Comparison of ENCODE assay signal across 9 mouse cellular contexts in genomic region chr5:72580088-72580969, GRCm38 (mm10). TPM values are rescaled to one million over a fixed set of nuclear protein-coding genes. Genes with fewer than 3 reads are reported as not detected.
DNase-seq lines count a peak whose midpoint lies in the region; ATAC-seq and TF ChIP-seq lines count a peak whose summit lies in the region.
"Not testable (repeated sequence)": the region's sequence is repeated elsewhere in the genome, so short reads cannot be mapped to it uniquely, and the experiment has no call there.
"Had no signal": no experiment of that assay in that cellular context is flagged by ENCODE, and none has a peak within 500 bp of the region (broad histone marks: within the 10 kb centered on the region; RNA-seq: fewer than 3 reads in every experiment).

No protein-coding gene starts in this region.

- not testable (repeated sequence) for H3K36me3 ChIP-seq in forebrain, postnatal 0 days (ENCODE audit: insufficient read depth); hindbrain, embryonic 16.5 days (ENCODE audit: control insufficient read depth, insufficient read depth, low read length); limb, embryonic 11.5 days (ENCODE audit: control insufficient read depth, insufficient read depth, low read length)

- not testable (repeated sequence) for H3K27me3 ChIP-seq in forebrain, postnatal 0 days (ENCODE audit: insufficient read depth, low read length); hindbrain, embryonic 16.5 days (replicated peaks; ENCODE audit: control insufficient read depth, insufficient read depth, low read length); limb, embryonic 11.5 days (ENCODE audit: control insufficient read depth, insufficient read depth, low read length)

- H3K4me1 ChIP-seq in forebrain, postnatal 0 days (ENCODE audit: insufficient read depth); hindbrain, embryonic 16.5 days (ENCODE audit: control insufficient read depth, insufficient read depth, low read depth, low read length); limb, embryonic 11.5 days (ENCODE audit: control insufficient read depth, insufficient read depth, low read length); olfactory bulb, adult 2 months (ENCODE audit: control insufficient read depth, insufficient read depth, low read length): not testable (repeated sequence)

- peak; percentile 13 for DNase-seq in Muller cell, postnatal 12 days (ENCODE audit: inconsistent ontology term)
- peak; percentile 30 for DNase-seq in embryo, embryonic 10 days (ENCODE audit: low spot score)
- DNase-seq in forebrain, postnatal 0 days: peak; percentile 22
- DNase-seq in limb, embryonic 11.5 days (ENCODE audit: low spot score): peak; percentile 62
- peak; percentile 45 for DNase-seq in thymus, postnatal 4 days

- H3K9me3 ChIP-seq in forebrain, postnatal 0 days (ENCODE audit: low read length); hindbrain, embryonic 16.5 days (ENCODE audit: control insufficient read depth, low read length); limb, embryonic 11.5 days (ENCODE audit: control insufficient read depth, low read length): not testable (repeated sequence)

- peak; percentile 81 for ATAC-seq in forebrain, postnatal 0 days
- peak; percentile 77 for ATAC-seq in hindbrain, embryonic 16.5 days
- ATAC-seq in limb, embryonic 11.5 days (ENCODE audit: insufficient number of reproducible peaks, low FRiP score, low TSS enrichment, low read depth): peak; percentile 78
- peak; percentile 45 for ATAC-seq in megakaryocyte progenitor cell, adult 5-6 weeks (replicated peaks; ENCODE audit: poor library complexity)

- TF ChIP-seq POLR2A in olfactory bulb, adult 2 months (IDR thresholded peaks at IDR 0.05; ENCODE audit: insufficient read depth, low read depth, low read length): not testable (repeated sequence)

- H3K4me3 ChIP-seq in forebrain, postnatal 0 days (ENCODE audit: low read depth, low read length): peak overlapping the region; percentile 32
- H3K4me3 ChIP-seq in hindbrain, embryonic 16.5 days (ENCODE audit: low read length): peak overlapping the region; percentile 46
- H3K4me3 ChIP-seq in limb, embryonic 11.5 days (ENCODE audit: low read depth, low read length): peak overlapping the region; percentile 41
- peak overlapping the region; percentile 47 for H3K4me3 ChIP-seq in olfactory bulb, adult 2 months (ENCODE audit: insufficient read depth, low read depth, low read length)

- H3K4me2 ChIP-seq in forebrain, postnatal 0 days (ENCODE audit: low read depth): peak overlapping the region; percentile 55
- peak overlapping the region; percentile 69 for H3K4me2 ChIP-seq in hindbrain, embryonic 16.5 days (ENCODE audit: low read length)
- H3K4me2 ChIP-seq in limb, embryonic 11.5 days (ENCODE audit: low read depth, severe bottlenecking): peak overlapping the region; percentile 71

- WGBS in forebrain, postnatal 0 days: 8% methylated on average over 47 of the region's 73 CpGs
- 5% methylated on average over 39 of the region's 73 CpGs for WGBS in hindbrain, embryonic 16.5 days
- WGBS in limb, embryonic 11.5 days: 8% methylated on average over 41 of the region's 73 CpGs
- 5% methylated on average over 70 of the region's 73 CpGs for WGBS in olfactory bulb, adult 2 months

- H3K27ac ChIP-seq in forebrain, postnatal 0 days (ENCODE audit: low read depth, low read length); hindbrain, embryonic 16.5 days (ENCODE audit: low read depth, low read length); limb, embryonic 11.5 days (replicated peaks; ENCODE audit: low read depth, low read length): not testable (repeated sequence)
- peak overlapping the region; percentile 77 for H3K27ac ChIP-seq in olfactory bulb, adult 2 months (ENCODE audit: insufficient read depth, low read depth, low read length)

- TF ChIP-seq CTCF in forebrain, postnatal 0 days (IDR thresholded peaks at IDR 0.05; ENCODE audit: low read depth); olfactory bulb, adult 2 months (IDR thresholded peaks at IDR 0.05; ENCODE audit: insufficient read depth, low read depth, low read length): not testable (repeated sequence)

- peak overlapping the region; percentile 44 for H3K9ac ChIP-seq in forebrain, postnatal 0 days
- H3K9ac ChIP-seq in hindbrain, embryonic 16.5 days (ENCODE audit: low read depth, low read length): peak overlapping the region; percentile 63
- H3K9ac ChIP-seq in limb, embryonic 11.5 days (ENCODE audit: low read length): peak overlapping the region; percentile 45; the same call in 1 of the 2 replicates

RNA-seq across cellular contexts. Expression of gene Zar1, which starts 0.7 kb away (rescaled TPM):
- 1.1 and 2.4 TPM in 2 replicates for total RNA-seq in forebrain, postnatal 0 days (2014; rRNA removed)
- 2.8 and 3.4 TPM in 2 replicates for polyA plus RNA-seq in forebrain, postnatal 0 days (2015; fragmentation: Nextera tagmentation; extraction: Ambion mirVana)
- polyA plus RNA-seq in hindbrain, embryonic 16.5 days (2015; fragmentation: Nextera tagmentation; extraction: Ambion mirVana): 4.4 and 5.4 TPM in 2 replicates
- 0.55 and 1.3 TPM in 2 replicates for polyA plus RNA-seq in limb, embryonic 11.5 days (2014; fragmentation: Nextera tagmentation; extraction: Ambion mirVana)
- not detected in 2 replicates for total RNA-seq in megakaryocyte progenitor cell, adult 5-6 weeks (2015)
- not detected in 2 replicates for total RNA-seq in megakaryocyte progenitor cell, adult 5-6 weeks (2017)
- polyA plus RNA-seq in olfactory bulb, adult 2 months (2012; ENCODE audit: insufficient read depth, insufficient read length, low replicate concordance, missing spikeins): not detected in 2 replicates
- polyA plus RNA-seq: G1E had no signal

RNA-seq across cellular contexts. Expression of gene Gm5868, which starts 7.0 kb away (rescaled TPM):
- 1.2 and 2.3 TPM in 2 replicates for total RNA-seq in forebrain, postnatal 0 days (2014; rRNA removed)
- 2.1 and 3.9 TPM in 2 replicates for polyA plus RNA-seq in forebrain, postnatal 0 days (2015; fragmentation: Nextera tagmentation; extraction: Ambion mirVana)
- polyA plus RNA-seq in hindbrain, embryonic 16.5 days (2015; fragmentation: Nextera tagmentation; extraction: Ambion mirVana): 8.3 and 8.4 TPM in 2 replicates
- 0.81 and 1.6 TPM in 2 replicates for polyA plus RNA-seq in limb, embryonic 11.5 days (2014; fragmentation: Nextera tagmentation; extraction: Ambion mirVana)
- total RNA-seq in megakaryocyte progenitor cell, adult 5-6 weeks (2015): not detected in 2 replicates
- total RNA-seq in megakaryocyte progenitor cell, adult 5-6 weeks (2017): not detected in 2 replicates
- polyA plus RNA-seq in olfactory bulb, adult 2 months (2012; ENCODE audit: insufficient read depth, insufficient read length, low replicate concordance, missing spikeins): not detected in 2 replicates
- polyA plus RNA-seq: G1E had no signal

RNA-seq across cellular contexts. Expression of gene Nfxl1, which starts 20.8 kb away (rescaled TPM):
- total RNA-seq in forebrain, postnatal 0 days (2014; rRNA removed): 11.9 and 12.7 TPM in 2 replicates
- 6.9 TPM in 2 replicates for polyA plus RNA-seq in forebrain, postnatal 0 days (2015; fragmentation: Nextera tagmentation; extraction: Ambion mirVana)
- 9.3 and 11.6 TPM in 2 replicates for polyA plus RNA-seq in hindbrain, embryonic 16.5 days (2015; fragmentation: Nextera tagmentation; extraction: Ambion mirVana)
- 27.0 and 28.6 TPM in 2 replicates for polyA plus RNA-seq in limb, embryonic 11.5 days (2014; fragmentation: Nextera tagmentation; extraction: Ambion mirVana)
- total RNA-seq in megakaryocyte progenitor cell, adult 5-6 weeks (2015): 15.3 and 21.6 TPM in 2 replicates
- total RNA-seq in megakaryocyte progenitor cell, adult 5-6 weeks (2017): 13.0 and 25.4 TPM in 2 replicates
- not detected in 2 replicates for polyA plus RNA-seq in olfactory bulb, adult 2 months (2012; ENCODE audit: insufficient read depth, insufficient read length, low replicate concordance, missing spikeins)
